Comparison of ENCODE assay signal across 26 mouse cellular contexts in the genomic region with DNA sequence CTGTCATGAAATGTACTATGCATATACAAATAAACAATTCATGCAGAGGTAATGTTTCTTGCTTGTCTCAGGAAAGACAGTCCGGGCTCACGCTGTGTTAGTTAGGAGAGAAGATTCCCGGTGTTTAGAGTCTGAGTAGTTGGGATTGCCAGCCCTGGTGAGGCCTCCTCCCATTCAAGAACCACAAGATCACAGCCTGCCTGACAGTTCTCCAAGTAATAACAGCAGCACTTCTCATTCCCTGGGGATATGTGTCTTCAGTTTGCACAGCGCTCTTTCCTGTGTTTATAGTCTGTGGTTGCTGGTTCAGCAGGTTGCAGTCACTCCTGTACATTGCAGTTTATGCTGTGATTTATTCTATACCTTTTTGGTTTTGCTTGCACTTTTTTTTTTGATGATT.
A peak's percentile ranks its signal among the peaks of the same experiment; 100 is the strongest.
DNase-seq lines count a peak whose midpoint lies in the region; ATAC-seq and TF ChIP-seq lines count a peak whose summit lies in the region.
"Had no signal": no experiment of that assay in that cellular context is flagged by ENCODE, and none has a peak within 500 bp of the region (broad histone marks: within the 10 kb centered on the region; RNA-seq: fewer than 3 reads in every experiment).

No protein-coding gene starts in this region.

- 62% methylated on average over 4 of the region's 4 CpGs for WGBS in embryonic facial prominence, embryonic 14.5 days
- 84% methylated on average over 4 of the region's 4 CpGs for WGBS in embryonic facial prominence, embryonic 10.5 days
- WGBS in kidney, adult 2 months = 44% methylated on average over 4 of the region's 4 CpGs

- no peak overlapping the region for H3K9ac ChIP-seq in embryonic facial prominence, embryonic 14.5 days (ENCODE audit: low read depth, low read length)
- H3K9ac ChIP-seq: embryonic facial prominence, embryonic 13.5 days; forebrain, embryonic 12.5 days; limb, embryonic 12.5 days; liver, embryonic 15.5 days; lung, embryonic 14.5 days; midbrain, embryonic 12.5 days; stomach, embryonic 15.5 days had no signal

- no peaks in the 10 kb centered on the region for H3K4me1 ChIP-seq in embryonic facial prominence, embryonic 14.5 days (ENCODE audit: control insufficient read depth, insufficient read depth, low read length)
- peaks cover 17% of the 10 kb centered on the region for H3K4me1 ChIP-seq in embryonic facial prominence, embryonic 10.5 days
- H3K4me1 ChIP-seq in kidney, adult 2 months (ENCODE audit: control insufficient read depth, insufficient read depth, low read length) = no peaks in the 10 kb centered on the region; the same call in 1 of the 2 replicates
- H3K4me1 ChIP-seq: forebrain, embryonic 12.5 days; limb, embryonic 12.5 days; liver, embryonic 15.5 days; midbrain, embryonic 12.5 days; stomach, embryonic 15.5 days had no signal

- no peaks in the 10 kb centered on the region for H3K9me3 ChIP-seq in embryonic facial prominence, embryonic 14.5 days (ENCODE audit: control insufficient read depth, low read length)
- no peaks in the 10 kb centered on the region for H3K9me3 ChIP-seq in embryonic facial prominence, embryonic 10.5 days
- H3K9me3 ChIP-seq: embryonic facial prominence, embryonic 13.5 days; forebrain, embryonic 12.5 days; limb, embryonic 12.5 days; liver, embryonic 15.5 days; midbrain, embryonic 12.5 days; stomach, embryonic 15.5 days had no signal

- no peak for TF ChIP-seq POLR2A in kidney, adult 2 months (IDR thresholded peaks at IDR 0.05; ENCODE audit: low read depth, low read length)

- H3K36me3 ChIP-seq in embryonic facial prominence, embryonic 14.5 days (ENCODE audit: control insufficient read depth, insufficient read depth, low read length) = no peaks in the 10 kb centered on the region
- no peaks in the 10 kb centered on the region for H3K36me3 ChIP-seq in embryonic facial prominence, embryonic 10.5 days (replicated peaks)
- H3K36me3 ChIP-seq in kidney, adult 2 months (ENCODE audit: control insufficient read depth, insufficient read depth, low read length) = no peaks in the 10 kb centered on the region
- H3K36me3 ChIP-seq: embryonic facial prominence, embryonic 13.5 days; forebrain, embryonic 12.5 days; limb, embryonic 12.5 days; liver, embryonic 15.5 days; midbrain, embryonic 12.5 days; stomach, embryonic 15.5 days had no signal

- no peak overlapping the region for H3K4me3 ChIP-seq in embryonic facial prominence, embryonic 14.5 days (ENCODE audit: low read depth, low read length)
- H3K4me3 ChIP-seq in embryonic facial prominence, embryonic 10.5 days = no peak overlapping the region
- no peak overlapping the region for H3K4me3 ChIP-seq in kidney, adult 2 months (ENCODE audit: insufficient read depth, low read depth, low read length)
- H3K4me3 ChIP-seq: embryonic facial prominence, embryonic 13.5 days; erythroblast, embryonic 14.5 days; forebrain, embryonic 12.5 days; limb, embryonic 12.5 days; liver, embryonic 15.5 days; midbrain, embryonic 12.5 days; stomach, embryonic 15.5 days had no signal

- TF ChIP-seq CTCF in kidney, adult 2 months (conservative IDR thresholded peaks at IDR 0.05; ENCODE audit: insufficient read depth, insufficient read length, low read depth, low read length) = no peak

- DNase-seq in embryonic facial prominence, embryonic 14.5 days (ENCODE audit: low spot score) = peak; percentile 82
- DNase-seq in embryonic facial prominence, embryonic 10.5 days (ENCODE audit: low spot score) = no peak
- DNase-seq in kidney, adult 2 months = no peak
- no peak for DNase-seq in kidney, postnatal 25 days
- DNase-seq in lung, postnatal 10 days = peak; percentile 13
- DNase-seq in lung, postnatal 36 days = no peak
- peak; percentile 18 for DNase-seq in yolk sac, embryonic 10.5 days (ENCODE audit: low spot score)
- DNase-seq: adrenal gland, postnatal 10 days; cerebellum, adult 11 months; cerebellum, adult 9-11 months; embryo, embryonic 11 days; gastrocnemius, postnatal 14 days; heart, postnatal 14 days; lung, embryonic 14.5 days; retina, postnatal 1 day; right cerebral cortex, postnatal 14 days had no signal

- no peak overlapping the region for H3K27ac ChIP-seq in embryonic facial prominence, embryonic 14.5 days (replicated peaks; ENCODE audit: low read depth, low read length)
- H3K27ac ChIP-seq in embryonic facial prominence, embryonic 10.5 days (replicated peaks) = no peak overlapping the region
- peak overlapping the region; percentile 52; the same call in 1 of the 2 replicates for H3K27ac ChIP-seq in kidney, adult 2 months (ENCODE audit: insufficient read depth, low read depth, low read length)
- H3K27ac ChIP-seq: embryonic facial prominence, embryonic 13.5 days; forebrain, embryonic 12.5 days; hindbrain, postnatal 0 days; limb, embryonic 12.5 days; liver, embryonic 15.5 days; midbrain, embryonic 12.5 days; stomach, embryonic 15.5 days had no signal

- no peak for ATAC-seq in embryonic facial prominence, embryonic 14.5 days (ENCODE audit: low read depth)
- no peak for ATAC-seq in erythroid progenitor cell, adult 5-6 weeks (replicated peaks; ENCODE audit: low FRiP score, poor library complexity, severe bottlenecking)
- ATAC-seq: hindbrain, postnatal 0 days had no signal

- H3K27me3 ChIP-seq in embryonic facial prominence, embryonic 14.5 days (replicated peaks; ENCODE audit: control insufficient read depth, insufficient read depth, low read length) = no peaks in the 10 kb centered on the region
- H3K27me3 ChIP-seq in embryonic facial prominence, embryonic 10.5 days (replicated peaks; ENCODE audit: low read depth, poor library complexity, severe bottlenecking) = no peaks in the 10 kb centered on the region
- no peaks in the 10 kb centered on the region for H3K27me3 ChIP-seq in kidney, adult 2 months (replicated peaks; ENCODE audit: control insufficient read depth, insufficient read depth, low read length)
- H3K27me3 ChIP-seq: CH12.LX; embryonic facial prominence, embryonic 13.5 days; forebrain, embryonic 12.5 days; limb, embryonic 12.5 days; liver, embryonic 15.5 days; midbrain, embryonic 12.5 days; stomach, embryonic 15.5 days had no signal

- H3K4me2 ChIP-seq in embryonic facial prominence, embryonic 14.5 days (ENCODE audit: low read depth, low read length) = no peak overlapping the region
- H3K4me2 ChIP-seq: embryonic facial prominence, embryonic 13.5 days; forebrain, embryonic 12.5 days; limb, embryonic 12.5 days; liver, embryonic 15.5 days; lung, embryonic 14.5 days; midbrain, embryonic 12.5 days; stomach, embryonic 15.5 days had no signal

Comparison
In these comparisons a context has a peak if more than half of its experiments do, and no peak if none do; other contexts are left out.
1. DNase-seq: peak in embryonic facial prominence, embryonic 14.5 days (single experiment), lung, postnatal 10 days (single experiment) and yolk sac, embryonic 10.5 days (single experiment); none in embryonic facial prominence, embryonic 10.5 days (single experiment), kidney, adult 2 months (single experiment), kidney, postnatal 25 days (0 of 2) and lung, postnatal 36 days (single experiment).